Mouse (Mus musculus): ENCODE measurements at regions not wholly inside any gene's neighbourhood (a gene's known extent, or its start where the extent isn't known, plus 50 kb on each side); places are given as distances from the start of the nearest gene placed in this dataset.

DNA sequence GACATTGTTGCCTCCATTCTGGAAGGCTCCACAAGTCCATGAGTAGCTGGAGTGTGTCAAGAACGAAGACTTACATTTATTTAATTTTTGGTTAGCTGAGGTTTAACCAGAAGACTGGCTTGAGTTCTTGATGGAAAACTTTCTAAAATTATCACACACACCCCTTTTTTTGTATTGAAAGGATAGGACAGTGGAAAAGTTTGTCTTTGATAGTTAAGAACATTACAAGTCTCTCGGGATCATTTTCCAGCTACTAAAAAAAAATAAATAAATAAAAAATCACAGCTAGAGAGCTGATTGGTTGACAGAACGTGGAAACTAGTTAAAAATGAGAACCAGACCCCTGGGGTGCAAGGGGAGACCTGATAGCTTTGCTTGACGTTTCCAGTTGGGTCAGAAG is 173.6 kb upstream of the Slc38a2 start:
- TF ChIP-seq POLR2A (IDR thresholded peaks at IDR 0.05; ENCODE audit: extremely low read depth, insufficient read depth, low read length): no peak
- no peak for TF ChIP-seq CTCF (IDR thresholded peaks at IDR 0.05; ENCODE audit: extremely low read depth, insufficient read depth, low read length)
